Mouse (Mus musculus): ENCODE measurements around the gene Naaladl2.
A peak's percentile ranks its signal among the peaks of the same experiment; 100 is the strongest.

The Naaladl2 gene

GRCm38 (mm10) chr3:24942170-24942569 is 201.9 kb downstream of the Naaladl2 start:
- no peak for DNase-seq (ENCODE audit: low read depth, low spot score)

GRCm38 (mm10) chr3:24938507-24939182 is 205.4 kb downstream of the Naaladl2 start:
- DNase-seq (ENCODE audit: low read depth, low spot score) = no peak

GRCm38 (mm10) chr3:24921811-24922210 is 222.2 kb downstream of the Naaladl2 start:
- no peak for DNase-seq (ENCODE audit: low read depth, low spot score)

GRCm38 (mm10) chr3:24921401-24921800 is 222.7 kb downstream of the Naaladl2 start:
- DNase-seq (ENCODE audit: low read depth, low spot score) = no peak

- no peak for DNase-seq (ENCODE audit: low read depth, low spot score)
Observed at GRCm38 (mm10) chr3:24905425-24905960, 238.6 kb downstream of the Naaladl2 start.

- no peak for DNase-seq (ENCODE audit: low read depth, low spot score)
Observed at GRCm38 (mm10) chr3:24888801-24889200, 255.3 kb downstream of the Naaladl2 start.

GRCm38 (mm10) chr3:24872254-24872653 is 271.8 kb downstream of the Naaladl2 start:
- DNase-seq (ENCODE audit: low read depth, low spot score) = no peak

GRCm38 (mm10) chr3:24852936-24853335 is 291.1 kb downstream of the Naaladl2 start:
- no peak for DNase-seq (ENCODE audit: low read depth, low spot score)

- no peak for DNase-seq (ENCODE audit: low read depth, low spot score)
Observed at GRCm38 (mm10) chr3:24796739-24797138, 347.3 kb downstream of the Naaladl2 start.

- DNase-seq (ENCODE audit: low read depth, low spot score) = no peak
Observed at GRCm38 (mm10) chr3:24787451-24788148, 356.5 kb downstream of the Naaladl2 start.

- DNase-seq (ENCODE audit: low read depth, low spot score) = no peak
Observed at GRCm38 (mm10) chr3:24784108-24784507, 360.0 kb downstream of the Naaladl2 start.

- peak; percentile 18 for DNase-seq (ENCODE audit: low read depth, low spot score)
Observed at GRCm38 (mm10) chr3:24783462-24783829, 360.6 kb downstream of the Naaladl2 start.

- peak; percentile 5 for DNase-seq (ENCODE audit: low read depth, low spot score)
Observed at GRCm38 (mm10) chr3:24782784-24783461, 361.1 kb downstream of the Naaladl2 start.

- no peak for DNase-seq (ENCODE audit: low read depth, low spot score)
Observed at GRCm38 (mm10) chr3:24781687-24782086, 362.4 kb downstream of the Naaladl2 start.

- peak; percentile 2 for DNase-seq (ENCODE audit: low read depth, low spot score)
Observed at GRCm38 (mm10) chr3:24778416-24778815, 365.6 kb downstream of the Naaladl2 start.

- no peak for DNase-seq (ENCODE audit: low read depth, low spot score)
Observed at GRCm38 (mm10) chr3:24749055-24749454, 395.0 kb downstream of the Naaladl2 start.

- no peak for DNase-seq (ENCODE audit: low read depth, low spot score)
Observed at GRCm38 (mm10) chr3:24747182-24747856, 396.7 kb downstream of the Naaladl2 start.

- DNase-seq (ENCODE audit: low read depth, low spot score) = no peak
Observed at GRCm38 (mm10) chr3:24743946-24744345, 400.1 kb downstream of the Naaladl2 start.

- DNase-seq (ENCODE audit: low read depth, low spot score) = no peak
Observed at GRCm38 (mm10) chr3:24719181-24719749, 424.8 kb downstream of the Naaladl2 start.

GRCm38 (mm10) chr3:24714770-24715169 is 429.3 kb downstream of the Naaladl2 start:
- no peak for DNase-seq (ENCODE audit: low read depth, low spot score)

GRCm38 (mm10) chr3:24705778-24706423 is 438.2 kb downstream of the Naaladl2 start:
- DNase-seq (ENCODE audit: low read depth, low spot score) = no peak

All from forelimb bud, embryonic 11.5 days (tissue).